Mouse (Mus musculus) MEL (cell line): ENCODE measurements around the gene Prelid3b. TPM values are rescaled to one million over a fixed set of nuclear protein-coding genes. Genes with fewer than 3 reads are reported as not detected.

ENCODE experiments used
- DNase-seq: peaks from one replicate; pipeline ENCODE4 v3.0.0; 2011; ENCODE audit warnings: low read depth, low spot score
- H3K27ac ChIP-seq: 2 replicates; pipeline ENCODE4 v1.5.1; 2012; ENCODE audit warnings: low read depth, mild to moderate bottlenecking, control low read depth, low read length, moderate library complexity; ENCODE audit not compliant: control insufficient read depth
- H3K27me3 ChIP-seq, 2 experiments: fragments of 150-350 bp in 1 of 2; sonication (generic) in 1 of 2; 2 replicates each; pipeline ENCODE4 v1.6.1; 2012; ENCODE audit warnings: low read length in 2 of 2, mild to moderate bottlenecking in 2 of 2, improper control_type of control experiment in 1 of 2, moderate library complexity in 1 of 2; ENCODE audit not compliant: insufficient read depth in 2 of 2, control insufficient read depth in 1 of 2
- H3K36me3 ChIP-seq, 2 experiments: 2 replicates each; pipeline ENCODE4 v1.6.1; 2012 to 2014; ENCODE audit warnings: low read length in 2 of 2, improper control_type of control experiment in 1 of 2, inconsistent platforms in 1 of 2, mild to moderate bottlenecking in 1 of 2; ENCODE audit not compliant: insufficient read depth in 2 of 2, control insufficient read depth in 1 of 2
- H3K4me1 ChIP-seq, 2 experiments: fragments of 150-350 bp in 1 of 2; sonication (generic) in 1 of 2; 2 replicates each; pipeline ENCODE4 v1.6.1; 2012; ENCODE audit warnings: low read length in 2 of 2, improper control_type of control experiment in 1 of 2, mild to moderate bottlenecking in 1 of 2; ENCODE audit not compliant: insufficient read depth in 2 of 2, control insufficient read depth in 1 of 2
- H3K4me3 ChIP-seq, 2 experiments: fragments of 150-350 bp in 1 of 2; sonication (generic) in 1 of 2; 2 replicates each; pipeline ENCODE4 v1.5.1; 2012; ENCODE audit warnings: low read depth in 2 of 2, low read length in 2 of 2, mild to moderate bottlenecking in 2 of 2, moderate library complexity in 2 of 2, control low read depth in 1 of 2, improper control_type of control experiment in 1 of 2; ENCODE audit not compliant: control insufficient read depth in 1 of 2, insufficient read depth in 1 of 2
- H3K79me2 ChIP-seq: 2 replicates; pipeline ENCODE4 v1.6.1; 2012; ENCODE audit warnings: mild to moderate bottlenecking, low read length, moderate library complexity; ENCODE audit not compliant: control insufficient read depth, poor library complexity, insufficient read depth
- H3K9ac ChIP-seq: 2 replicates; pipeline ENCODE4 v1.6.1; 2012; ENCODE audit warnings: low read depth, mild to moderate bottlenecking, control low read depth, low read length, moderate library complexity; ENCODE audit not compliant: control insufficient read depth, poor library complexity, severe bottlenecking
- H3K9me3 ChIP-seq: fragments of 150-350 bp; sonication (generic); replicated peaks from 2 replicates; pipeline ENCODE4 v1.6.1; 2012; ENCODE audit warnings: mild to moderate bottlenecking, low read length, improper control_type of control experiment, moderate library complexity; ENCODE audit not compliant: insufficient read depth
- BHLHE40 ChIP-seq: IDR thresholded peaks from 2 replicates; pipeline ENCODE4 v1.6.1; 2012; ENCODE audit warnings: low read depth, mild to moderate bottlenecking, inconsistent platforms, low read length, improper control_type of control experiment, borderline replicate concordance
- CHD2 ChIP-seq: IDR thresholded peaks from 2 replicates; pipeline ENCODE4 v1.6.1; 2011; ENCODE audit warnings: low read length, improper control_type of control experiment
- CTCF ChIP-seq, 3 experiments: IDR thresholded peaks in 2 of 3; conservative IDR thresholded peaks in 1 of 3; 2 replicates each; pipeline ENCODE4 v1.5.1; 2011 to 2012; ENCODE audit warnings: low read length in 3 of 3, low read depth in 2 of 3, mild to moderate bottlenecking in 2 of 3, improper control_type of control experiment in 1 of 3, inconsistent platforms in 1 of 3, mixed read lengths in 1 of 3, moderate library complexity in 1 of 3; ENCODE audit not compliant: control insufficient read depth in 1 of 3, insufficient read depth in 1 of 3, poor library complexity in 1 of 3, severe bottlenecking in 1 of 3
- E2F4 ChIP-seq: IDR thresholded peaks from 2 replicates; pipeline ENCODE4 v1.6.1; 2011; ENCODE audit warnings: low read depth, low read length, improper control_type of control experiment, borderline replicate concordance
- ELF1 ChIP-seq: IDR thresholded peaks from 2 replicates; pipeline ENCODE4 v1.6.1; 2014; ENCODE audit warnings: low read depth, mild to moderate bottlenecking, inconsistent platforms, low read length, improper control_type of control experiment, moderate library complexity
- GABPA ChIP-seq: IDR thresholded peaks from 2 replicates; pipeline ENCODE4 v1.6.1; 2012; ENCODE audit warnings: low read depth, mild to moderate bottlenecking, inconsistent platforms, low read length, improper control_type of control experiment, moderate library complexity
- GATA1 ChIP-seq: IDR thresholded peaks from 2 replicates; pipeline ENCODE4 v1.6.1; 2011; ENCODE audit warnings: low read depth, low read length, improper control_type of control experiment
- HCFC1 ChIP-seq: IDR thresholded peaks from 2 replicates; pipeline ENCODE4 v1.6.1; 2012; ENCODE audit warnings: low read depth, mild to moderate bottlenecking, inconsistent platforms, low read length, improper control_type of control experiment, moderate library complexity
- MAX ChIP-seq: IDR thresholded peaks from 2 replicates; pipeline ENCODE4 v1.6.1; 2011; ENCODE audit warnings: low read length, improper control_type of control experiment
- MAZ ChIP-seq: IDR thresholded peaks from 2 replicates; pipeline ENCODE4 v1.6.1; 2012; ENCODE audit warnings: low read depth, mild to moderate bottlenecking, inconsistent platforms, low read length, improper control_type of control experiment
- MXI1 ChIP-seq: IDR thresholded peaks from 2 replicates; pipeline ENCODE4 v1.6.1; 2011; ENCODE audit warnings: mild to moderate bottlenecking, low read depth, low read length, improper control_type of control experiment
- MYB ChIP-seq: IDR thresholded peaks from 2 replicates; pipeline ENCODE4 v1.6.1; 2011; ENCODE audit warnings: mild to moderate bottlenecking, low read depth, low read length, improper control_type of control experiment
- NELFE ChIP-seq: IDR thresholded peaks from 2 replicates; pipeline ENCODE4 v1.6.1; 2011; ENCODE audit warnings: low read depth, low read length, improper control_type of control experiment
- POLR2A ChIP-seq, 2 experiments: IDR thresholded peaks; 2 replicates each; pipeline ENCODE4 v1.6.1; 2011 to 2012; ENCODE audit warnings: low read length in 2 of 2, mild to moderate bottlenecking in 2 of 2, control low read depth in 1 of 2, improper control_type of control experiment in 1 of 2, low read depth in 1 of 2, moderate library complexity in 1 of 2; ENCODE audit not compliant: control insufficient read depth in 1 of 2, insufficient read depth in 1 of 2, poor library complexity in 1 of 2
- POLR2AphosphoS2 ChIP-seq: IDR thresholded peaks from 2 replicates; pipeline ENCODE4 v1.6.1; 2011; ENCODE audit warnings: low read length, improper control_type of control experiment
- POLR2AphosphoS5 ChIP-seq: IDR thresholded peaks from 2 replicates; pipeline ENCODE4 v1.6.1; 2012; ENCODE audit warnings: low read depth, borderline replicate concordance, mild to moderate bottlenecking, inconsistent platforms, low read length, moderate library complexity, mixed read lengths
- RAD21 ChIP-seq: IDR thresholded peaks from 2 replicates; pipeline ENCODE4 v1.6.1; 2011; ENCODE audit warnings: mild to moderate bottlenecking, low read depth, low read length, improper control_type of control experiment
- RCOR1 ChIP-seq: IDR thresholded peaks from 2 replicates; pipeline ENCODE4 v1.6.1; 2012; ENCODE audit warnings: low read depth, mild to moderate bottlenecking, inconsistent platforms, low read length, improper control_type of control experiment
- SMC3 ChIP-seq: IDR thresholded peaks from 2 replicates; pipeline ENCODE4 v1.6.1; 2011; ENCODE audit warnings: low read depth, low read length, improper control_type of control experiment
- TCF12 ChIP-seq: IDR thresholded peaks from 2 replicates; pipeline ENCODE4 v1.6.1; 2014; ENCODE audit warnings: low read depth, mild to moderate bottlenecking, inconsistent platforms, low read length, improper control_type of control experiment, moderate library complexity
- UBTF ChIP-seq: IDR thresholded peaks from 2 replicates; pipeline ENCODE4 v1.6.1; 2012; ENCODE audit warnings: low read depth, mild to moderate bottlenecking, inconsistent platforms, low read length, improper control_type of control experiment, moderate library complexity, borderline replicate concordance; ENCODE audit not compliant: insufficient read depth
- USF1 ChIP-seq: IDR thresholded peaks from 2 replicates; pipeline ENCODE4 v1.6.1; 2014; ENCODE audit warnings: low read depth, mild to moderate bottlenecking, inconsistent platforms, low read length, improper control_type of control experiment, moderate library complexity
- ZC3H11A ChIP-seq: IDR thresholded peaks from 2 replicates; pipeline ENCODE4 v1.6.1; 2012; ENCODE audit warnings: low read depth, mild to moderate bottlenecking, inconsistent platforms, low read length, improper control_type of control experiment
- ZMIZ1 ChIP-seq: IDR thresholded peaks from 2 replicates; pipeline ENCODE4 v1.6.1; 2012; ENCODE audit warnings: low read depth, mild to moderate bottlenecking, inconsistent platforms, low read length, improper control_type of control experiment, moderate library complexity
- ZNF384 ChIP-seq: IDR thresholded peaks from 2 replicates; pipeline ENCODE4 v1.6.1; 2012; ENCODE audit warnings: low read depth, mild to moderate bottlenecking, inconsistent platforms, low read length, improper control_type of control experiment
- polyA plus RNA-seq, 2 experiments: library from polyadenylated mRNA; stranded (reverse) in 1 of 2; unstranded in 1 of 2; fragments of >175 nt in 1 of 2; fragments of >200 nt in 1 of 2; gene quantifications; 2 replicates each; pipeline versions ENCODE4 v1.2.1 to v1.2.4; 2012; ENCODE audit warnings: low replicate concordance in 2 of 2, low read depth in 1 of 2; ENCODE audit not compliant: insufficient read length in 2 of 2, insufficient read depth in 1 of 2, missing spikeins in 1 of 2
- total RNA-seq: library from RNA; depleted of rRNA; stranded (reverse); fragments of 300-350 nt; gene quantifications from 2 replicates; pipeline ENCODE4 v1.2.3, GENCODE M21; 2012

Gene Prelid3b
- total and polyA plus RNA-seq, 3 experiments: 142 to 210 (median 189) TPM

DNA sequence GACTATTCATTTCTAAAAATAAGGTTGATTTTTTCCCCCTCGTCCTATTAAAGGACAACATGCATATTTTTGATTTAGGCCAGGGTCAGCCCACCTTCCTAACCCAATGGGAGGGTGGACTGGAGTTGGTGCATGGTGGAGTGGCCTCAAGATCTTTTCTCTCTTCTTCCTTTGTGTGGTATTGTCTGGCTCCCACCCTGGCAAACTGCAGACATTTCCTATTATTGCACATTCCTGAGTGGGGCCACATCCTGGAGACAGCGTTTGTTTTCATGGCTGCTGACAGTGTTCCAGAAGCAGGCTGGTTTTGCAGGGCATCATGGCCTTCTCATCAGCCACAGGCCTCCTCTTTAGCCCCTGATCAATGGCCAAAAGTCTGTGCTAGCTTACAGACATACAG lies 29.8 kb downstream of the Prelid3b start:
- no peak for TF ChIP-seq ZMIZ1
- TF ChIP-seq POLR2AphosphoS5: no peak
- no peak for TF ChIP-seq GATA1
- TF ChIP-seq GABPA: no peak
- no peak for TF ChIP-seq MYB
- TF ChIP-seq NELFE: no peak
- no peak for TF ChIP-seq POLR2A (IDR thresholded peaks at IDR 0.05; ENCODE audit: control insufficient read depth in 1 of 2, insufficient read depth in 1 of 2, low read depth in 1 of 2, low read length in 2 of 2, poor library complexity in 1 of 2)
- TF ChIP-seq RCOR1: no peak
- TF ChIP-seq USF1: no peak
- TF ChIP-seq SMC3: no peak
- no peak for TF ChIP-seq ELF1
- no peak for TF ChIP-seq POLR2AphosphoS2
- TF ChIP-seq HCFC1: no peak
- TF ChIP-seq MXI1: no peak
- no peak for TF ChIP-seq CHD2
- TF ChIP-seq TCF12: no peak
- no peak for TF ChIP-seq ZC3H11A
- TF ChIP-seq E2F4: no peak
- TF ChIP-seq MAX: no peak
- no peak for TF ChIP-seq MAZ
- no peak overlapping the region for H3K4me3 ChIP-seq
- DNase-seq: no peak
- no peaks in the 10 kb centered on the region for H3K27me3 ChIP-seq
- H3K4me1 ChIP-seq: peaks cover 5 to 15% of the 10 kb centered on the region in 2 experiments; a peak in 3 of 4 replicates
- no peak overlapping the region for H3K27ac ChIP-seq
- no peaks in the 10 kb centered on the region for H3K9me3 ChIP-seq
- peaks cover 0 to 3% of the 10 kb centered on the region in 2 experiments; a peak in 1 of 4 replicates for H3K36me3 ChIP-seq
- no peak overlapping the region for H3K9ac ChIP-seq
- peaks cover 3% of the 10 kb centered on the region; the same call in 1 of the 2 replicates for H3K79me2 ChIP-seq

DNA sequence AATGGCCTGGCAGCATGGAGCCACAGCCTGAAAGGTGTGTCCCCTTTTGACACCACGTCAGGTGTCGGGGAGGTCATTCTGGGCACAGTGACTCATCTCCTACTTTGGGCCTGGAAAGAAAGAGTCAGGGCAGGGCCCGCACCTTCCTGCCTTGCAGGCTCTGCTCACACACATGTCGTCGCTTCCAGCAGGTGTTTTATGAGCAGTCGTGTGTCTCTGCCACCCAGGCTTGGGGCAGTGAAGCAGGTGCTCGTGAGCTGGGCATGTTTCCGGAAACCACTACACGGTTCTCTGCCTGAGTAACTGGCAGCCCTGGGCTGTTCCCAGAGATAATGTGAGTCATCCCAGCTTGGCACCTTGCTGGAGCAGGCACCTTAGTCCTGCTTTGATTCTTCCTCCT lies 30.4 kb downstream of the Prelid3b start:
- no peak overlapping the region for H3K27ac ChIP-seq
- no peak for DNase-seq

More for the DNA sequence above, 30.4 kb downstream of the Prelid3b start:
- no peak overlapping the region for H3K4me3 ChIP-seq
- H3K9ac ChIP-seq: no peak overlapping the region
- no peaks in the 10 kb centered on the region for H3K27me3 ChIP-seq
- H3K79me2 ChIP-seq: peaks cover 4% of the 10 kb centered on the region; the same call in 1 of the 2 replicates
- H3K4me1 ChIP-seq: peaks cover 5 to 21% of the 10 kb centered on the region in 2 experiments; a peak in 3 of 4 replicates
- peaks cover 0 to 7% of the 10 kb centered on the region in 2 experiments; a peak in 2 of 4 replicates for H3K36me3 ChIP-seq
- TF ChIP-seq ZC3H11A (no peak), BHLHE40 (no peak), ELF1 (no peak), USF1 (no peak), POLR2A (IDR thresholded peaks at IDR 0.05; ENCODE audit: control insufficient read depth in 1 of 2, insufficient read depth in 1 of 2, low read depth in 1 of 2, low read length in 2 of 2, poor library complexity in 1 of 2) (no peak), ZNF384 (no peak), CTCF (IDR thresholded peaks at IDR 0.05 in 2 of 3, conservative IDR thresholded peaks at IDR 0.05 in 1 of 3; ENCODE audit: control insufficient read depth in 1 of 3, insufficient read depth in 1 of 3, low read depth in 2 of 3, low read length in 3 of 3, poor library complexity in 1 of 3, severe bottlenecking in 1 of 3) (no peak), MAZ (no peak), UBTF (no peak), RAD21 (no peak)
- TF ChIP-seq, all 39 proteins: peak for 0
- H3K9me3 ChIP-seq: no peaks in the 10 kb centered on the region
